Mouse (Mus musculus): ENCODE results near the gene Pcca. TPM values are rescaled to one million over a fixed set of nuclear protein-coding genes. Genes with fewer than 3 reads are reported as not detected.

Pcca gene
- polyA plus RNA-seq (2014; fragmentation: Nextera tagmentation; extraction: Ambion mirVana), result 19.1 and 29.9 TPM in 2 replicates

DNA sequence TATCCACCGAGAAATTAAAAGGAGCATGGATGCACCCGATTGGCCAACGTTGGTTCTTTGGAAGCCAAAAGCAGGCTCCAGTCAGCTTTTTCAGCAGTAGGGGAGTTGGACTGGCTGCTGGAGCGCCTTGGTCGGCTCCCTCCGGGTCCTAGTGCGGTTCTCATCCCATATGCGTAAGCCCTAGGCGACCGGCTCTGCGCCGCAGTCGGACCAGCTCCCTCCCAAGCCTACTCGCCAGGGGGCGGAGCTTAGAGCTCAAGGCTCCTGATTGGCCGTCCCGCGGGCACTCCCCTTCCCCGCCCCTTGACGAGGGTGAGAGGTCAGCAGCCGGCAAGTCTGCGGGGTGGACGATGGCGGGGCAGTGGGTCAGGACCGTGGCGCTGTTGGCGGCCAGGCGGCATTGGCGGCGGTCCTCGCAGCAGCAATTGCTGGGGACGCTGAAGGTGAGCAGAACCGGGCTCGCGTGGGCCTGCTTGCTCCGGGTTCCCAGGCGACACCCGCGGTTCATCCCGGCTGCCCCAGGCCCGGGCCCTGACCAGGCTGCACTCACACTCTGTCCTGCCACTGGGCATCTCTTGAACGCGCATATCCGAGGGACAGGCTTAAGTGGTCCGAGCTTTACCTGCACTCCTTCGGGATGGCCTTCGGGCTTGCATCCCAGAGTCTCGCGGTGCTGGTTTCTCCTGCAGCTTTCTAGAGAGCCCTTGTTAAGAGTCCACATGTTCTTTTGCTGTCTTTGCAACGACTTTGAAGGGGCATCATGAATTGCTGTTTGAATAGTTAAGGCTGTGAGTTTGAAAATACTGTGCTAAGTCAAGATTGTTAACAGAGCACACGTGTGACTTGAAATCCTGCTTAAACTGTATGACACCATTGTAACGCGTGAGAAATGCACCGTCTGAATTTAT, at the start of gene Pcca:
Pcca (plus strand) TSS at position 308 of the 908 bp plus-strand sequence.
- no peaks in the 10 kb centered on the region for H3K9me3 ChIP-seq (ENCODE audit: control insufficient read depth, low read length)
- H3K36me3 ChIP-seq (ENCODE audit: control insufficient read depth, insufficient read depth, low read length), result no peaks in the 10 kb centered on the region
- 0 out of 2 replicates have a peak within 1 kb of the TSS, but pooled peaks have one; percentile 60 for H3K27ac ChIP-seq (replicated peaks; ENCODE audit: low read depth, low read length)
- peaks cover 10% of the 10 kb centered on the region; the same call in 1 of the 2 replicates for H3K4me1 ChIP-seq (ENCODE audit: control insufficient read depth, insufficient read depth, low read length)
- peak within 1 kb of the TSS; percentile 80 for H3K9ac ChIP-seq (replicated peaks; ENCODE audit: low read length)
- ATAC-seq (ENCODE audit: low FRiP score, low TSS enrichment) (peak; percentile 100), DNase-seq (peak; percentile 97)
- WGBS, result 2% methylated on average over 48 of the region's 54 CpGs
- H3K27me3 ChIP-seq (ENCODE audit: control insufficient read depth, insufficient read depth, low read length), result no peaks in the 10 kb centered on the region
- H3K4me3 ChIP-seq (replicated peaks; ENCODE audit: low read depth, low read length), result peak within 1 kb of the TSS; percentile 75
- peak within 1 kb of the TSS; percentile 78 for H3K4me2 ChIP-seq (ENCODE audit: low read length)

DNA sequence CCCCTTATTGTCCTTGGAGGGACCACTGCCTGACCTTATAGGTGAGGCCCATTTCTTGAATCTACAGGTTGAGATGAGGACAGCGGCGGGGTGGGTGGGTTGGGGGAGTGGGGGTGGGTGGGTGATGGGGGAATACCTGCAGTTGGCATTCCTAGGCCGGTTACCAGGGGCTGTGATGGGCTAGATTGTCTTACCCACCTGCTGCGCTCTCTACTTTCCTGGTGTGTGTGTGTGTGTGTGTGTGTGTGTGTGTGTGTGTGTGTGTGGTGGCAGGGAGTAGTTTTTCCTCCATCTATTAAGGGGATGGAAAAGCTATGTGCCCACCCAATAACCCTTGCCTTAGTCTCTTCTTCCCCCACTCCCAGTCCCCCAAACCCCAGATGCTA, 49.7 kb upstream of the Pcca start:
- no peaks in the 10 kb centered on the region for H3K4me1 ChIP-seq (ENCODE audit: control insufficient read depth, insufficient read depth, low read length)
- peaks cover 74% of the 10 kb centered on the region for H3K27me3 ChIP-seq (ENCODE audit: control insufficient read depth, insufficient read depth, low read length)
- H3K9me3 ChIP-seq (ENCODE audit: control insufficient read depth, low read length), result no peaks in the 10 kb centered on the region
- no peaks in the 10 kb centered on the region for H3K36me3 ChIP-seq (ENCODE audit: control insufficient read depth, insufficient read depth, low read length)
- H3K4me2 ChIP-seq (ENCODE audit: low read length), result peak overlapping the region; percentile 56
- peak overlapping the region; percentile 1 for H3K27ac ChIP-seq (replicated peaks; ENCODE audit: low read depth, low read length)
- 0 out of 2 replicates have a peak overlapping the region, but pooled peaks have one; percentile 9 for H3K9ac ChIP-seq (replicated peaks; ENCODE audit: low read length)
- WGBS, result 25% methylated on average over 4 of the region's 4 CpGs
- ATAC-seq (ENCODE audit: low FRiP score, low TSS enrichment) (no peak), DNase-seq (no peak)
- no peak overlapping the region for H3K4me3 ChIP-seq (replicated peaks; ENCODE audit: low read depth, low read length)

DNA sequence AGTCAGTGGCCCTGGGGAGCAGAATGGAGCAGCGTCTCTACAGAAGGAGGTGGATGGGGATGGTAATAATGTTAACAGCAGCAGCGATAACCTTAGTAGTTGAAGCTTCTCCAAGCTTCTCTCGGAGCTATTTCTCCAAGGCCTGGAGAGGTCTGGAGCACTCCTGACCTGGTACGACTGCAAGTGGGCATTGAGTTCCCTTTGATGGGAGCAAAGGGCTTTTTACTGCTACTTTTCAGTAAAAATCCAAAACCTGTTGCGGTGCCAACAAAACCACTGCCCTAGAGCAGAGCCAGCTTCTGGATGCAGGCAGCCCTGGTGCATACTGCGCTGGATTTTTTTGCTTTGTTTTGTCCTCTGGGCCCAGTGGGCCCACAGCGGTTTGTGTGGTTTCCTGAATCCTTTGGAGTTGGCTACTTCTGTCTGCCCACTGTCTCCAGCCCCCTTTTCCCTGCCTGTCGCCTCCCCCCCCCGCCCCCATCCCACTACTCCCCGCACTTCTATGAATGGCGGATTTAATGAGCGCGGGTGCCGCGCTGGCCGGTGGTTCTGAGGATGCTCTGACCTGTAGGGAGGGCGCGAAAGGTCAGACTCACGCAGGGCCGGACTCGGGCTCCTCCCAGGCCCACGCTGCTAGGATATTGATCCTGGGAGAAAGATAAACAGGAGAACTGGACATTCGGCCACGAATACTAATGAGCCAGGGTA, 49.1 kb upstream of the Pcca start:
- no peaks in the 10 kb centered on the region for H3K36me3 ChIP-seq (ENCODE audit: control insufficient read depth, insufficient read depth, low read length)
- peak overlapping the region; percentile 1; the same call in 1 of the 2 replicates for H3K27ac ChIP-seq (replicated peaks; ENCODE audit: low read depth, low read length)
- no peaks in the 10 kb centered on the region for H3K4me1 ChIP-seq (ENCODE audit: control insufficient read depth, insufficient read depth, low read length)
- 4% methylated on average over 24 of the region's 24 CpGs for WGBS
- peaks cover 79% of the 10 kb centered on the region for H3K27me3 ChIP-seq (ENCODE audit: control insufficient read depth, insufficient read depth, low read length)
- DNase-seq (peak; percentile 41), ATAC-seq (ENCODE audit: low FRiP score, low TSS enrichment) (no peak)
- 0 out of 2 replicates have a peak overlapping the region, but pooled peaks have one; percentile 8 for H3K4me3 ChIP-seq (replicated peaks; ENCODE audit: low read depth, low read length)
- no peak overlapping the region for H3K9ac ChIP-seq (replicated peaks; ENCODE audit: low read length)
- peak overlapping the region; percentile 56 for H3K4me2 ChIP-seq (ENCODE audit: low read length)
- no peaks in the 10 kb centered on the region for H3K9me3 ChIP-seq (ENCODE audit: control insufficient read depth, low read length)

DNA sequence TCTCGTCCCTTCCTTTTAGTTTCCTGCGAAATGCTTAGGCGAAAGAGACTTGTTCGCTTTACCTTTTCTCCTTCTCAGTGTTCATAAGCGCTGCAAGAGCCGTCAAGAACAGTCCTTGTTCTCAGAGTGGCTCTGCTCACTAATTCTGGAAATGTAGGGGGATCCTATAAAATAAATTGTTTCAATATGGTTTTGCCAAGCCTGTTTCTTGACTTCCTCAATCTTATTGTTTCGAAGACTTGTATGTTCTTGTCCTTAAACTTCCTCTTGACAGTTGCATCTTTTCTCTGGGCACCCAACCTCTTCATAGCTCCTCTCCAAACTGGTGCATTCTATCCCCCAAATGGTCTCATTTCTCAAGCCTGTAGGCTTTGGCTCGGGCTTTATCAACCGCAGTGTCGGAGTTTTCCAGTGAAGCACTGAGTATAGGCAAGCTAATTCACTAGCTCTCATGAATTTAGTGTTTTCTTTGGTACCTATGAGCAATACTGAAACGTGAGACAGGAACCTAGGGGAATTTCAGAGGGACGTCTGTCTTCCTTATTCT, 48.4 kb upstream of the Pcca start:
- 4% methylated on average over 12 of the region's 12 CpGs for WGBS
- Histone ChIP-seq H3K9me3 (ENCODE audit: control insufficient read depth, low read length) (no peaks in the 10 kb centered on the region), H3K27ac (replicated peaks; ENCODE audit: low read depth, low read length) (peak overlapping the region; percentile 1; the same call in 1 of the 2 replicates), H3K36me3 (ENCODE audit: control insufficient read depth, insufficient read depth, low read length) (no peaks in the 10 kb centered on the region), H3K4me2 (ENCODE audit: low read length) (peak overlapping the region; percentile 56), H3K27me3 (ENCODE audit: control insufficient read depth, insufficient read depth, low read length) (peaks cover 80% of the 10 kb centered on the region), H3K9ac (replicated peaks; ENCODE audit: low read length) (no peak overlapping the region), H3K4me1 (ENCODE audit: control insufficient read depth, insufficient read depth, low read length) (no peaks in the 10 kb centered on the region), H3K4me3 (replicated peaks; ENCODE audit: low read depth, low read length) (no peak overlapping the region)
- DNase-seq (peak; percentile 55), ATAC-seq (ENCODE audit: low FRiP score, low TSS enrichment) (no peak)

DNA sequence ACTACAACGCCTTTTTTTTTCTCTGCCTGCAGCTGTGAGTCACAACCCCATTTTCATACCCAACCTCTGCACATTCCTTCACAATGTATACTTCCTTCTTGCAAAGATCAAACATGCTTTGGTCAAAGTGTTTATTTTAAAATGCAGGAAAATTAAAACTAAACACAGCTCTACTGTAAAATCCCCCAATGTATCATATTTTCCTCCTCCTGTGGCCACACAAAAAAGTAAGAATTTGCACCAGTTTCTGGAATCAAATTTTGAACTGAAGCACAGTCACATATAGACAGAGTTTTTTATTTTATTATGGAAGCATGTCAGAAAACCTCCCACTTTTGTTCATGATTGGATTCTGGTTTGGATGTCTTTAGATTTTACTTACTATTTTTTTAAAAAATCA, 47.5 kb upstream of the Pcca start:
- 26% methylated on average over 1 of the region's 1 CpGs for WGBS
- Histone ChIP-seq H3K27ac (replicated peaks; ENCODE audit: low read depth, low read length) (no peak overlapping the region), H3K36me3 (ENCODE audit: control insufficient read depth, insufficient read depth, low read length) (no peaks in the 10 kb centered on the region), H3K4me1 (ENCODE audit: control insufficient read depth, insufficient read depth, low read length) (no peaks in the 10 kb centered on the region), H3K27me3 (ENCODE audit: control insufficient read depth, insufficient read depth, low read length) (peaks cover 82% of the 10 kb centered on the region), H3K9me3 (ENCODE audit: control insufficient read depth, low read length) (no peaks in the 10 kb centered on the region), H3K9ac (replicated peaks; ENCODE audit: low read length) (no peak overlapping the region), H3K4me3 (replicated peaks; ENCODE audit: low read depth, low read length) (no peak overlapping the region), H3K4me2 (ENCODE audit: low read length) (no peak overlapping the region)
- DNase-seq (no peak), ATAC-seq (ENCODE audit: low FRiP score, low TSS enrichment) (no peak)

DNA sequence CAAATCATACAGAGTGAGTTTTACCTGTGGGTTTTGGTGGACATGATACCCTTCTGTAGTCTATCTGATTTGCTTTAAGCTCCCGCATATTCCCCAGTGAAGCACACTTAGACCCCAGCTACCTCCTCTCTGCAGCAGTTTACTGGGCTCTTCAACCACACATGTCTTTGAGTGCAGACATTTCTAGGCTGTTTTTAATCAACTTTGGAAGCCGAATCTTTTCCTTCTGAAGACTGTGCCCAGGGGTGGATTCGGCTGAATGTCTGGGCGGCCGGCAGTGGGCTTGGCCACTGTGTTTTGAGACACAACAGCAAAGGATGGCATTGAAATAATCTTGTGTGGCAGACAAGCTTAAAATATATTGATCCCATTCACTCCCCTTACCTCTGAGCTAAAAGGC, 46.8 kb upstream of the Pcca start:
- Histone ChIP-seq H3K27me3 (ENCODE audit: control insufficient read depth, insufficient read depth, low read length) (peaks cover 80% of the 10 kb centered on the region), H3K9ac (replicated peaks; ENCODE audit: low read length) (no peak overlapping the region), H3K4me2 (ENCODE audit: low read length) (no peak overlapping the region), H3K27ac (replicated peaks; ENCODE audit: low read depth, low read length) (no peak overlapping the region), H3K9me3 (ENCODE audit: control insufficient read depth, low read length) (no peaks in the 10 kb centered on the region), H3K4me1 (ENCODE audit: control insufficient read depth, insufficient read depth, low read length) (no peaks in the 10 kb centered on the region), H3K4me3 (replicated peaks; ENCODE audit: low read depth, low read length) (no peak overlapping the region), H3K36me3 (ENCODE audit: control insufficient read depth, insufficient read depth, low read length) (no peaks in the 10 kb centered on the region)
- DNase-seq (peak; percentile 32), ATAC-seq (ENCODE audit: low FRiP score, low TSS enrichment) (no peak)
- WGBS, result 6% methylated on average over 5 of the region's 5 CpGs

DNA sequence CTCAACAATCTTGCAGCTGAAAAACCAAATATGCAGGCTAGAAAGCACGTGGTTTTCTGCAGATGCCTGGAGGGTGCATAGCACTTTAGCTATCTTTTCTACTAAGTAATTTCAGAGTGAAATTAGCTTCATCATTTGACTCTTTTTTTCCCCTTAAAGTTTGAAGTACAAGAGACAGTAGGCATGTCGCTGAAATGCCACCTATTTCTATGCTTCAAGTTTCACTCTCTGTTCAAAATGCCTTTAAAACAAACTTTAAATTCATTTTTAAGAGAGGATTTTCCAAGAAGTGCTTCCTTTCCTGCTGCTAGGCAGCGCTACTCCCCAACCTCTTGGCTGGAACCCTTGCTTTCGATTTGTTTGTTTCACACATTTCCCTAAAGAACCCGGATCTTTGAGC, 45.1 kb upstream of the Pcca start:
- peaks cover 3% of the 10 kb centered on the region; the same call in 1 of the 2 replicates for H3K9me3 ChIP-seq (ENCODE audit: control insufficient read depth, low read length)
- no peak overlapping the region for H3K4me3 ChIP-seq (replicated peaks; ENCODE audit: low read depth, low read length)
- no peaks in the 10 kb centered on the region for H3K36me3 ChIP-seq (ENCODE audit: control insufficient read depth, insufficient read depth, low read length)
- peak; percentile 53 for DNase-seq
- H3K27me3 ChIP-seq (ENCODE audit: control insufficient read depth, insufficient read depth, low read length), result peaks cover 78% of the 10 kb centered on the region
- ATAC-seq (ENCODE audit: low FRiP score, low TSS enrichment), result no peak
- WGBS, result 2% methylated on average over 5 of the region's 5 CpGs
- H3K4me2 ChIP-seq (ENCODE audit: low read length), result peak overlapping the region; percentile 46
- H3K4me1 ChIP-seq (ENCODE audit: control insufficient read depth, insufficient read depth, low read length), result no peaks in the 10 kb centered on the region
- H3K27ac ChIP-seq (replicated peaks; ENCODE audit: low read depth, low read length), result no peak overlapping the region
- H3K9ac ChIP-seq (replicated peaks; ENCODE audit: low read length), result no peak overlapping the region

DNA sequence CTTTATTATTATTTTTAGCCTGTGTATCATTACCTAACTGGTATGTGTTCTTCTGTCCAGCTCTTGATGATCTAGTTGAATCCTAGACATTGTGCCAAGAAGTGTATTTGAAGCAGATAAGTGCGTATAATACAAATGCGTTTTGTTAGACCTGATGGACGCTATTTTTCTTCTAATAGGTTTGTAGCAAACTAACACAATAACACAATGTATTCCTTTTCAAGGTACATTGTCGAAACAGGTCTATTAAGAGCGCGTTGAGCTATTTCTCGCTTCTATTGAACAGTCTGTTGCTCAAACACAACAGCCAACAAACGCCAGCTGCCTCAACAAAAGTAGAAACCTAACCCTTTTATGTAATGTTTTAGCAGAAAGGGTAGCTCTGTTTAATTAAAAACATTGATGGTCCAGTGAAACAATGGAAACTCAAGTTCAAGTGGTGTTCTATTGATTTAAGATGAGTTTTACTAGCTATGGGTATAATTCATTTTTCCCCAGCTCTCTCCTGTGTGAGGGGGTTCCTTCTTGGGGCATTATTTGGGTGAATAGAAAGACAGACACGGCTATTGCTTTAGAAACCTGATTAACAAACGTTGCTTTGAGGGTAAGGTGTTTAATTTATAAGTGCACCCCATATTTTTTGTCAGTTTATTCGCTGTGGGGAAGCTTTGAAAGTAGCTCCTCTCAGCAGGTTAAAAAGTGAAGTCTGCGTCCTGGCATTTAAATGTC, 44.3 kb upstream of the Pcca start:
- 1% methylated on average over 12 of the region's 12 CpGs for WGBS
- 0 out of 2 replicates have a peak overlapping the region, but pooled peaks have one; percentile 41 for H3K27ac ChIP-seq (replicated peaks; ENCODE audit: low read depth, low read length)
- peak; percentile 63 for DNase-seq

More for the DNA sequence above, 44.3 kb upstream of the Pcca start:
- Histone ChIP-seq H3K9me3 (ENCODE audit: control insufficient read depth, low read length) (peaks cover 4% of the 10 kb centered on the region; the same call in 1 of the 2 replicates), H3K4me1 (ENCODE audit: control insufficient read depth, insufficient read depth, low read length) (no peaks in the 10 kb centered on the region), H3K36me3 (ENCODE audit: control insufficient read depth, insufficient read depth, low read length) (no peaks in the 10 kb centered on the region), H3K4me2 (ENCODE audit: low read length) (peak overlapping the region; percentile 46), H3K27me3 (ENCODE audit: control insufficient read depth, insufficient read depth, low read length) (peaks cover 69% of the 10 kb centered on the region), H3K4me3 (replicated peaks; ENCODE audit: low read depth, low read length) (no peak overlapping the region), H3K9ac (replicated peaks; ENCODE audit: low read length) (no peak overlapping the region)
- ATAC-seq (ENCODE audit: low FRiP score, low TSS enrichment), result no peak
